Mouse (Mus musculus): ENCODE measurements around the gene Ubtd1.

GRCm38 (mm10) chr19:42035456-42036248 is 54.1 kb downstream of the Ubtd1 start, which contains the start of gene Ankrd2:
- TF ChIP-seq CTCF (IDR thresholded peaks at IDR 0.05), result peak; percentile 97
- no peak for TF ChIP-seq POLR2A (IDR thresholded peaks at IDR 0.05; ENCODE audit: insufficient read depth, low read depth, low read length)

All from heart, adult 2 months (tissue).